Mouse (Mus musculus): ENCODE measurements around the gene Nme7. TPM values are rescaled to one million over a fixed set of nuclear protein-coding genes. Genes with fewer than 3 reads are reported as not detected.

Nme7 gene
- total RNA-seq, 4 experiments from 2014 or later, result 4.0 to 5.4 (median 4.7) TPM

DNA sequence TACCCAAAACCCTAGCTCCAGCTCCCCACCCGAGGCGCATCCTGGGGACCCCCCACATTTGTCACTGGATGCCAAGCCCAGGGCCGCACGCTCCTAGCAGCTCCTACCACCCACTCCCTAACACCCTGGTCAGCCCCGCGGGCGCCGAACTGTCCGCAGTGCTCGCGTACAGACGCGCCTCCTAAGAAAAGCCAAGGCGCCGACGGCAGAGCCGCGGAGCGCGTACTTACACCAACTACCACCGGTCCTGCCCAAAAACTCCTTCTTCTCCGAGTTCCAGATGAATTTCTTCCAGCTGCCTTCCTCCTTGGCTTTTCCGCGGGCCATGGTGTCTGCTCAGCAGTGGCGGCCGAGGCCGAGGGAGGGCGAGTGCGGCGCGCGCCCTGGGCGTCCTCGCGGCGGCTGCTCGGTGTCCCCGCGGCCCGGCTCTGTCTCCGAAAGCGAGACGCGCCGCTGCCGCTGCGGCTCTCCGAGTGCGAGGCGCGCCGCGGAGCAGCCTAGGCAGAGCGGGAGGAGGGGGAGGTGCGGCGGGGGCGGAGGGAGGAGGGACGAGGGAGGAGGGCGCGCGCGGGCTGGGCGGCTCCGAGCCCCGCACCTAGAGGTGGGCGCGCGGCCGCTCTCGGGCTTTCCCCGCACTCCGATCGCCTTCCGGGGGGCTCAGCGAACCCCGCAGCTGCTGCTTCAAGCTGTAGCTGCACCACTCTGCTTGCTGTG, 153.8 kb downstream of the Nme7 start:
- DNase-seq (ENCODE audit: low spot score), result no peak

DNA sequence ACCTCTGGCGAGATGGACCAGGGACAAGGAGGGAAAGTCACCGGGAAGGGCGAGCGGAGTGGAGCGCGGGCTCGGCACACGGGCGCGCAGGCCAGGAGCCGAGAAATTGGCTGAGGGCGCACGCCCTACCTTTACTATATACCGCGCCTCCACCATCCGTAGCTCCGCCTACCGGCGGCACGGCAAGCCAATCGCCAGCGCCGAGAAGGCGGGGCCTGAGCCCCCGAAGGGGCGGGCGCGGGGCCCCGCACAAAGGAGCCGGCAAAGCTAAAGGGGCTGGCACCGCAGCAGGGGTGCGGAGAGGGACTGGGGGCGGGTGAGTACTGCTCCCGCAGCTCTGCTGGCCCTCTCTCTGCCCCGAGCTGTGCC, 154.3 kb downstream of the Nme7 start, which contains the start of gene Atp1b1:
TSS of gene Atp1b1 (minus strand) at position 111 of the 369 bp plus-strand sequence.
- DNase-seq (ENCODE audit: low spot score), result peak; percentile 70

GRCm38 (mm10) chr1:164458621-164459051, 154.7 kb downstream of the Nme7 start:
- DNase-seq (ENCODE audit: low spot score), result peak; percentile 33

- no peak for DNase-seq (ENCODE audit: low spot score)
Observed at GRCm38 (mm10) chr1:164459127-164459905, 155.4 kb downstream of the Nme7 start.

DNA sequence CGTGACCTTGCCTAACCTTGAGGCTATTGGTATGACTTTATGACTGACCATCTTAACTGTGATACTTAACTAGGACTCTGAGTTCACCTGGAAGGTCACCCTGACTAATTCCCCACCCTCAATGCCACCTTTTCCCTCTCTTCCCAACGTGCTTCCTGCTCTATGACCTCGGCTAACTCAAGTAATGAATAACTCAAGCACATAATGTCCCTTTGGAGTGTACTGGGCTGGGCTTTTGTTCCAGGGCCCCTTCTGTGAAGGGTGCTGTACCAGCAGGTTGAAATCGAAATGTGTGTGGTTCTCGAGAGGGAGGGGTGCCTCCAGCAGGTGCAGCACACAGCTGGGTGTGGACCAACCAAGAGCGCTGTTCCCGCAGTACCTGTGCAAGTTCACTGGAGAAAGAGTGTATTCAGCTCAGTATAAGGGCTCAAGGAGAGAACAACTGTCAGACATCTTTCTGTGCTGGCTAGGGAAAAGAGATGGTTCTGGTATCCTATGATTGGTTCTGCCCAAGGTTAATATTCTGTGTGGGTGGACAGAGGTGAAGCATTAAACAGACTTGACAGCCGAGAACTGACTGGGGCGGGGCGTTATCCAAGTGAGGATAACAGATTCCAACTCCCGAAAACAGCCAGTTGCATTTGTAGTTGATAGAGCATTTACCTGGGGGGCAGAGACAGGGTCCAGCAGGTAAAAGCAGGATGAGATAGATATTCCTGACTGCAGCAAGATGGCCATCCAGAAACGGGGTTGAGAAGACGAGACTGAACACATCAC, 157.2 kb downstream of the Nme7 start:
- DNase-seq (ENCODE audit: low spot score), result no peak

- DNase-seq (ENCODE audit: low spot score), result peak; percentile 62
Observed at GRCm38 (mm10) chr1:164461726-164462125, 157.8 kb downstream of the Nme7 start.

GRCm38 (mm10) chr1:164467406-164467805, 163.5 kb downstream of the Nme7 start:
- DNase-seq (ENCODE audit: low spot score), result no peak

GRCm38 (mm10) chr1:164468329-164468728, 164.4 kb downstream of the Nme7 start:
- DNase-seq (ENCODE audit: low spot score), result no peak

DNA sequence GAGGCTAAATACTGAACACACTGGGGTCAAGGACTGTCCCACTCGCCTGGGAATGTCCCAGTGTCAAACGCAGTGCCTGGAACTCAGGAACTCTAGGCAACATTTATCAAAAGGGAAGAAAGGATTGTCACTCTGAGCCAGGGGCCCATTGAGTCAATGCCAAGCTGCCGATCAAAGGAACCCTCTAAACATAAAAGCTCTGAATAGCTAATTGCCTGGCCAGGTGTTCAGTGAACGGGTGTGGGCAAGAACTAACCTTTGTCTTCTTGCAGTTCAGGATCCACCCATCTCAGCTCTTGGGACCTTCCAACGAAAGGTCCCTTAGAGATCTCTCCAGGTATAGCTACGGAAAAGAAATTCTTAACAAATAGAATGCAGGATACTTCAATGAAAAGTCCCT, 167.1 kb downstream of the Nme7 start:
- DNase-seq (ENCODE audit: low spot score), result no peak

- DNase-seq (ENCODE audit: low spot score), result no peak
Observed at GRCm38 (mm10) chr1:164471632-164472031, 167.7 kb downstream of the Nme7 start.

- no peak for DNase-seq (ENCODE audit: low spot score)
Observed at GRCm38 (mm10) chr1:164473398-164473797, 169.5 kb downstream of the Nme7 start.

GRCm38 (mm10) chr1:164474310-164474709, 170.4 kb downstream of the Nme7 start:
- no peak for DNase-seq (ENCODE audit: low spot score)

GRCm38 (mm10) chr1:164474778-164475511, 171.0 kb downstream of the Nme7 start:
- DNase-seq (ENCODE audit: low spot score), result no peak

GRCm38 (mm10) chr1:164475895-164476294, 172.0 kb downstream of the Nme7 start:
- DNase-seq (ENCODE audit: low spot score), result no peak

- DNase-seq (ENCODE audit: low spot score), result no peak
Observed at GRCm38 (mm10) chr1:164480755-164481644, 177.1 kb downstream of the Nme7 start.

- DNase-seq (ENCODE audit: low spot score), result no peak
Observed at GRCm38 (mm10) chr1:164481645-164482354, 177.9 kb downstream of the Nme7 start.

GRCm38 (mm10) chr1:164482833-164483232, 178.9 kb downstream of the Nme7 start:
- no peak for DNase-seq (ENCODE audit: low spot score)

- DNase-seq (ENCODE audit: low spot score), result no peak
Observed at GRCm38 (mm10) chr1:164483728-164484127, 179.8 kb downstream of the Nme7 start.
